Mouse (Mus musculus): ENCODE results near the gene Hnrnpl.

- no peak for TF ChIP-seq CTCF (IDR thresholded peaks at IDR 0.05; ENCODE audit: low read depth, low read length)
- TF ChIP-seq POLR2A (IDR thresholded peaks at IDR 0.05; ENCODE audit: borderline replicate concordance, low read depth, low read length), result no peak
Observed at GRCm38 (mm10) chr7:28789235-28789634, 19.1 kb upstream of the Hnrnpl start.

All from bone marrow macrophage, adult 2 months (primary cell).